Mouse (Mus musculus): Measurements from ENCODE around the gene Gfi1. TPM values are rescaled to one million over a fixed set of nuclear protein-coding genes. Genes with fewer than 3 reads are reported as not detected.
A peak's percentile ranks its signal among the peaks of the same experiment; 100 is the strongest.

The Gfi1 gene
- polyA plus RNA-seq, 1 experiment from 2014 or later, result 0.13 TPM

DNA sequence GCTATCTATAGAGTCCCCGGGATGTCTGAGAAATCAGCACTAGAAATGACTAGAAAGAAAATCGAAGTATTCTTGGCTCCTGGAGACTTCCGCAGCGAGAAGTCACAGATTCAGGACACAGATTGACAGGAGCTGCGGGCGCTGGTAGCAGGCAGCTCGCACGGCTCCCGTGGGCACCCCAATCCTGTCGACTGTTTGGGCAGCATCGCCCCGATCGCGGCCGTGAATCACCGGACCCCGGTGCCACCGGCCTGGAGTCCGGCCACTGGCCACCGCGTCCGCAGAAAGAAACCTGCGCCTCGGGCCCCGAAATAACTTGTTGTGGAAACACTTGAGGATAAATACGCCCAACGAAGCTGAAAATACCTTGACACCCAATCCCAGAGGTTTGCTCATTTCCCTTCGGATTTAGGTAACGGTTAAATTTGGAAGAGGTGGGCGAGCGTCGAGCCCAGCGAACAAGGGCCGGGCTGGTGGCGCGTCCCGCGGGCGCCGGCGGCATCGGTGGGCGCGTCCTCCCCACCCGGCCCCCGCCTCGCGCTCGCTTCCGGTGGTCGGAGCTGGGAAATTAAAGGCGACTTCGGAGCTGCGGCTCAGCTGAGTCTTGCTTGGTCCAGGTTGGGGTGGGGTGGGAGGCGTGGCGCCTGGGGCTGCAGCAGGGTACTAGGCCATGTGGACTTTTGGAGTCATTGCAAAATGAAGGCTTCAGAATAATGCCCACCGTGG lies 608 bp upstream of the Gfi1 start:
- DNase-seq (ENCODE audit: low spot score) (peak; percentile 58), ATAC-seq (ENCODE audit: insufficient number of reproducible peaks, low FRiP score, low TSS enrichment, low read depth) (no peak)
- peaks cover 76% of the 10 kb centered on the region for H3K27me3 ChIP-seq (ENCODE audit: control insufficient read depth, insufficient read depth, low read length)
- H3K27ac ChIP-seq (replicated peaks; ENCODE audit: low read depth, low read length), result no peak overlapping the region
- peaks cover 27% of the 10 kb centered on the region for H3K4me1 ChIP-seq (ENCODE audit: control insufficient read depth, insufficient read depth, low read length)
- no peaks in the 10 kb centered on the region for H3K36me3 ChIP-seq (ENCODE audit: control insufficient read depth, insufficient read depth, low read length)
- H3K4me3 ChIP-seq (ENCODE audit: low read depth, low read length), result peak overlapping the region; percentile 24
- H3K9ac ChIP-seq (ENCODE audit: low read length), result no peak overlapping the region
- H3K4me2 ChIP-seq (ENCODE audit: low read depth, severe bottlenecking), result peak overlapping the region; percentile 3; the same call in 1 of the 2 replicates
- no peaks in the 10 kb centered on the region for H3K9me3 ChIP-seq (ENCODE audit: control insufficient read depth, low read length)
- under 1% methylated on average over 57 of the region's 57 CpGs for WGBS

DNA sequence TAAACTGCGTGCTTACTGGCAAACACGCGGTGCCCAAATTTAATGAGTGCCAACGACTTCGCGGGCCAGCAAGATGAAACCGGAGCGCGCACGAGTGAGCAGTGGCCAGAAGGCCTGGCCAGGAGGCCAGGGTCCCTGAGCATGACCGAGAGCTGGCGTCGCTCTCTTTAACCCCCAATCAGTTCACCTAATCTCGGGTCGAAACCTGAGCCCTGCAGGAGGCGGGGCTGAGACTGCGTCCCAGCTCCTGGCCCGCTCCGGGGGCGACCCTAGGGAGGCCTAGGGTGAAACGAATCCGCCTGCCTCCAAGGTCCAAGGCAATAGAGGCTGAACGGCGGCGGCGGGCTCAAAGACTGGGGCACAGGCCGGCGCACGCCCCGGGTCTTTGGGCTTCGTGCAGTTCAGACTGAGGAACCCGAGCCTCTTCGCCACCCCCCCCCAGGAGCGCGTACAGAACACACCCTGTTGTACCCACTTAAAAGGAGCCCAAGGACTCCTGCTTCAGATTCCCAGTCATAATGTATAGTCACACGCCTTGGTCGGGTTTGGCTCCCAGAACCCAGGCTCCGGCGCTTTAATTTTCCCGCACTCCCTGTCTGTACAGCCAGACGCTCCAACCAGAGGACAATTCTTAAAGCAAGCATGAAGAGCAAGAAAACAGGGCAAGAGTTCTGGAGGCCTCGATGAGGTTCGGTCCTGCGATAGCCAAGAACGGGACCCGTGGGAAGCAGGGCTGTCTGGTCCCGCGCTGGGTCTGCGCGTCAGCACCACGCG lies 988 bp downstream of the Gfi1 start:
- Histone ChIP-seq H3K4me3 (ENCODE audit: low read depth, low read length) (peak overlapping the region; percentile 24), H3K36me3 (ENCODE audit: control insufficient read depth, insufficient read depth, low read length) (no peaks in the 10 kb centered on the region), H3K4me1 (ENCODE audit: control insufficient read depth, insufficient read depth, low read length) (peaks cover 32% of the 10 kb centered on the region), H3K9me3 (ENCODE audit: control insufficient read depth, low read length) (no peaks in the 10 kb centered on the region), H3K27me3 (ENCODE audit: control insufficient read depth, insufficient read depth, low read length) (peaks cover 87% of the 10 kb centered on the region), H3K27ac (replicated peaks; ENCODE audit: low read depth, low read length) (no peak overlapping the region), H3K9ac (ENCODE audit: low read length) (no peak overlapping the region), H3K4me2 (ENCODE audit: low read depth, severe bottlenecking) (peak overlapping the region; percentile 43)
- peak; percentile 71 for DNase-seq (ENCODE audit: low spot score)
- ATAC-seq (ENCODE audit: insufficient number of reproducible peaks, low FRiP score, low TSS enrichment, low read depth), result 0 out of 2 replicates have a peak, but pooled peaks have one; percentile 41
- WGBS, result under 1% methylated on average over 52 of the region's 52 CpGs

DNA sequence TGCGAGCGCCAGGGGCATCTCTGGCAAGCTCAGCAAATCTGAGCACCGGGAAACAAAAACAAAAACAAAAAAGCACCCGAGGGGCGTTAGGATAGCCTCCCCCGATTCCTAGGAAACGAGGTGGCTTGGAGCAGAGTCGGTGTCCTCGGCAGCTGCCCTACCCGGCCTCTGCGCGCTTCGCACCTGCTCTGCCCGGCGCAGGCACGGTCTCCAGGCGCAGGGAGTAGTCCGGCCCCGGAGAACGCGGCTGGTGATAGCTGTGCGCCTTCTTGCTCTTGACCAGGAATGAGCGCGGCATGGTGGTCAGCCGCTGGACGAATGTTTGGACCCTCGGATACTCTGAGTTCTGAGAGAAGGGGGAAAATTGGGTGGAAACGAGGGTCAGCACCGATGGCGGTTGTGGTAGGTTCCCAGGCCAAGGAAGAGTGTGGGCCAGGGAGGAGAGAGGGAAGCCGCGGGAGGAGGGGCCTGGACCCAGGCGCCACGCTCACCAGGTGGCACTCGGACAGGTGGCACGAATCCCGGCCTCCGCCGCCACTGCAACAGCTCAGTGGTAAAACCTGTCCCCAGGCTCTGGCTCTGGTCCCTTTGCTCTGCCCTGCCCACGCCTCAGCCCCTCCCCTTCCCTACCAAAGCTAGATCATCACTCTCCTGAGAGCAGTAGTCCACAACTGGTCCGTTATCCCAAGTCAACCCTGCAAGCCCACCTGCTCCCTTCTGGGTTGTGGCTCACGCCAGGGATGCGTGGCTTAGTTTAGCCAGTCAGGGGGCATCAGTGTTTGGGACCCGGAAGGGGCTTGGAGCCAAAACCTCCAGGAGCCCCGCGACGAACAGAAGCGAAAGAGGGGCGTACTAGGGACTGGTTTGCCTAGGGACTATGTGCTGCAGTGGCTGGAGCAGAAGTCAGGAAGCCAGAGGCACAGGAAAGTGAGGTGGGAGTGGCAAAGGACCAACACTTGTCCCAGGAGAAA lies 2.0 kb downstream of the Gfi1 start:
- H3K4me2 ChIP-seq (ENCODE audit: low read depth, severe bottlenecking), result peak overlapping the region; percentile 43; the same call in 1 of the 2 replicates
- no peak overlapping the region for H3K27ac ChIP-seq (replicated peaks; ENCODE audit: low read depth, low read length)
- 1% methylated on average over 49 of the region's 49 CpGs for WGBS
- H3K36me3 ChIP-seq (ENCODE audit: control insufficient read depth, insufficient read depth, low read length), result no peaks in the 10 kb centered on the region
- no peaks in the 10 kb centered on the region for H3K9me3 ChIP-seq (ENCODE audit: control insufficient read depth, low read length)
- ATAC-seq (ENCODE audit: insufficient number of reproducible peaks, low FRiP score, low TSS enrichment, low read depth), result no peak
- peak overlapping the region; percentile 8 for H3K4me3 ChIP-seq (ENCODE audit: low read depth, low read length)
- peaks cover 32% of the 10 kb centered on the region for H3K4me1 ChIP-seq (ENCODE audit: control insufficient read depth, insufficient read depth, low read length)
- DNase-seq (ENCODE audit: low spot score), result peak; percentile 48
- no peak overlapping the region for H3K9ac ChIP-seq (ENCODE audit: low read length)
- peaks cover 94% of the 10 kb centered on the region for H3K27me3 ChIP-seq (ENCODE audit: control insufficient read depth, insufficient read depth, low read length)

DNA sequence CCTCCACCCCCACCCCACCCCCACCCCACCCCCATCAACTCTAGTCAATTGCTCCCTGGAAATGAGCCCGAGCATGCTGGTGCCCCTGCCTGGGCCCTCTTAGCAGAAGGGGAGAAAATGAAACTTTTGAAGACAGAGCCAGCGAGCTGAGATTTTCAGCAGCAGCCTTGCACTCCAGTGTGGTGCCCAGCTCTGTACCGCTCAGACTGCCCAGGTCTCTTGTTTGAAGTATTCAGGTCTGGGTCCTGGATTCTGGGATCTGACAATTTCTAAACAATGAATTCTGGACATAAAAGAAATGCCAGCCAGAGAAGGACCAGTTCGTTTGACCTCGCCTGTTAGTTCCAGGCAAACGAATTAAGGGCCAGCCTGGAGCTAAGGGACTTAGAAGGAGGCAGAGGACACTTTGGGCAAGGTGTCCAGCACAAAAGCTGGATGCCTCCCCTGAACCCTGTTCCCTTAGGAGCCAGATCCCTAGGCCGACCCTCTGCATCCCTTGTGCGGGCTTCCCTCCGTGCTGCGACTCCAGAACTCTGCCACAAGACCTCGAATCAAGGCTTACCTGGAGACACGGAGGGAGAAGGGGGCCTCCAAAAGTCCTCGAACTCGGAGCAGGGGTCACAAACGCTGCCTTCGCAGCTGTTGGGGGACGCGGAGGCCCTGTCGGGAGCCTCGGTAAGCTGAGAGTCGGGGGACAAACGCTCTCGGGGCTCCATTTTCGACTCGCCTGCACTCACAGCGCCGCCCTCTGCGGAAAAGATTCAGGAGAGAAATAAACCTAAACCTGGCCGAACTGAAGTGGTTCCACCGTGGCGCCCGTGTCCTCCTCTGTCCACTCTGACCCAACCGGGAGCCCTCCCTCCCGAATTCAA lies 2.9 kb downstream of the Gfi1 start:
- Histone ChIP-seq H3K4me2 (ENCODE audit: low read depth, severe bottlenecking) (no peak overlapping the region; the same call in 1 of the 2 replicates), H3K27me3 (ENCODE audit: control insufficient read depth, insufficient read depth, low read length) (peaks cover 90% of the 10 kb centered on the region), H3K4me3 (ENCODE audit: low read depth, low read length) (peak overlapping the region; percentile 8; the same call in 1 of the 2 replicates), H3K36me3 (ENCODE audit: control insufficient read depth, insufficient read depth, low read length) (no peaks in the 10 kb centered on the region), H3K9me3 (ENCODE audit: control insufficient read depth, low read length) (no peaks in the 10 kb centered on the region), H3K4me1 (ENCODE audit: control insufficient read depth, insufficient read depth, low read length) (peaks cover 32% of the 10 kb centered on the region), H3K9ac (ENCODE audit: low read length) (no peak overlapping the region), H3K27ac (replicated peaks; ENCODE audit: low read depth, low read length) (no peak overlapping the region)
- DNase-seq (ENCODE audit: low spot score) (peak; percentile 69), ATAC-seq (ENCODE audit: insufficient number of reproducible peaks, low FRiP score, low TSS enrichment, low read depth) (no peak)
- WGBS, result 1% methylated on average over 34 of the region's 34 CpGs

DNA sequence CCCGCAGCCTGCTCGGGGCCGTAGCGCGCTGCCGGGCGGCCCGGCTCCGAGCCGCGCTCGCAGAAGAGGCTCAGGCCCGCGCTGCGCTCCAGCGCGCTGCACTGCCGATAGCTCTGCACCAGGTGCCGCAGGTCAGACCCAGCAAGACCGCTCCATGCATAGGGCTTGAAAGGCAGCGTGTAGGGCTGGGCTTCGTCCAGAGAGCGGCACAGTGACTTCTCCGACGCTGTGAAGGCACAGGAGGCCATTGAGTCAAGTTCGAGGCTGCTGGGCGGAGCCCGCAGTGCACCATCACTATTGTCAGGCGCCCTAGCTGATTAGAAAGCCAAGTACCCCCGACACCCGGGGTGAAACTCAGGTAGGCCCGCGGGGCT lies 4.2 kb downstream of the Gfi1 start:
- DNase-seq (ENCODE audit: low spot score), result peak; percentile 67
- H3K27me3 ChIP-seq (ENCODE audit: control insufficient read depth, insufficient read depth, low read length), result peaks cover 92% of the 10 kb centered on the region
- WGBS, result under 1% methylated on average over 33 of the region's 33 CpGs
- H3K4me2 ChIP-seq (ENCODE audit: low read depth, severe bottlenecking), result peak overlapping the region; percentile 54
- H3K27ac ChIP-seq (replicated peaks; ENCODE audit: low read depth, low read length), result no peak overlapping the region
- no peak overlapping the region for H3K9ac ChIP-seq (ENCODE audit: low read length)
- no peaks in the 10 kb centered on the region for H3K36me3 ChIP-seq (ENCODE audit: control insufficient read depth, insufficient read depth, low read length)
- ATAC-seq (ENCODE audit: insufficient number of reproducible peaks, low FRiP score, low TSS enrichment, low read depth), result 0 out of 2 replicates have a peak, but pooled peaks have one; percentile 44
- peaks cover 30% of the 10 kb centered on the region for H3K4me1 ChIP-seq (ENCODE audit: control insufficient read depth, insufficient read depth, low read length)
- peak overlapping the region; percentile 24; the same call in 1 of the 2 replicates for H3K4me3 ChIP-seq (ENCODE audit: low read depth, low read length)
- H3K9me3 ChIP-seq (ENCODE audit: control insufficient read depth, low read length), result no peaks in the 10 kb centered on the region

DNA sequence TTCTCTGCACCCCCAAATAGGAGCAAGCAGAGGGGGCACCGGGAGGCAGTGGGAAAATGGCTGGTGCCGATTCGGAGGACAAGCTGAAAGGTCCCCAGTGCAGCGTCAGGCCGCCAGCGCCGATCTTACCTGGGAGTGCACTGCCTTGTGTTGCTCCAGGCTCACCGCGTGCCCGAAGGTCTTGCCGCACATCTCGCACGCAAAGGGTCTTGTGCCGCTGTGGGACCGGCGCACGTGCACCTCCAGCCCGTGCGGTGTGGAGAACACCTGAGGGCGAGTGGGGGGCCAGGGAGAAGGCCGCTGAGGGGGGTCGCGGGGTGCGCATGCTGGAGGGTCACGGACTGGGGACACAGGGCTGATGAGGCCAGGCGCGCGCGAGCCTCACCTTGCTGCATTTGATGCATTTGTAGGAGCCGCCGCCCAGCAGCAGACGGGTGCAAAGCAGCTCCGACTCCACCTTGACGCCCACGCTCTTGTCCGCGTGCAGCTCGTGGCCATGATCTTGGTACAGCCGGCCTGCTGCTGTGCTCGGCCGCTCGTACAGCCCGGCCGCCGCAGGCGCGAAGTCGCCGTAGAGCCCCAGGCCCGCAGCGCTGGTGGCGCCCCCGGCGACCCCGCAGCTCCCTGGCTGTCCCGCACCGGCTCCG lies 4.7 kb downstream of the Gfi1 start:
- peaks cover 88% of the 10 kb centered on the region for H3K27me3 ChIP-seq (ENCODE audit: control insufficient read depth, insufficient read depth, low read length)
- peak overlapping the region; percentile 24; the same call in 1 of the 2 replicates for H3K4me3 ChIP-seq (ENCODE audit: low read depth, low read length)
- peaks cover 25% of the 10 kb centered on the region for H3K4me1 ChIP-seq (ENCODE audit: control insufficient read depth, insufficient read depth, low read length)
- ATAC-seq (ENCODE audit: insufficient number of reproducible peaks, low FRiP score, low TSS enrichment, low read depth) (0 out of 2 replicates have a peak, but pooled peaks have one; percentile 10), DNase-seq (ENCODE audit: low spot score) (peak; percentile 66)
- peak overlapping the region; percentile 54 for H3K4me2 ChIP-seq (ENCODE audit: low read depth, severe bottlenecking)
- 2% methylated on average over 50 of the region's 58 CpGs for WGBS
- H3K9ac ChIP-seq (ENCODE audit: low read length), result no peak overlapping the region
- no peaks in the 10 kb centered on the region for H3K36me3 ChIP-seq (ENCODE audit: control insufficient read depth, insufficient read depth, low read length)
- no peak overlapping the region for H3K27ac ChIP-seq (replicated peaks; ENCODE audit: low read depth, low read length)
- H3K9me3 ChIP-seq (ENCODE audit: control insufficient read depth, low read length), result no peaks in the 10 kb centered on the region

DNA sequence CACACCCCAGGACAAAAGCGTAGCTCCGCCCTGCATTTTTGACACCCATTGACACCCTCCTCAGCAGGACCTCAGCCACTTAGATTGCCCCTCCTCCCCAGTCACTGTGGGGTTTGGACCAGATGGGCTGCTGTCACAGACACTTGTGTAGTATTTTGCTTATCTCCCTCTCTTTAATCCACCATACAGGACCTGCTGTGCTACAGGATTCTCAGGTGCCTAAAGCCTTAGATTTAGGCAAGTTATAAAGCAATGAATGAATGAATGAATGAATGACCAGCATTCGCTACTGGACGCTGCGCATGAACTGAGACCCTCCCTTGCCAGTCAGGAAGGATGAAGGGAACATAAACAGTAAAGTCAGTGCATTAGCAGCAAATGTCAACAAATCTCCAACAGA lies 5.3 kb downstream of the Gfi1 start:
- WGBS, result 5% methylated on average over 5 of the region's 5 CpGs
- DNase-seq (ENCODE audit: low spot score), result peak; percentile 35
- H3K4me1 ChIP-seq (ENCODE audit: control insufficient read depth, insufficient read depth, low read length), result peaks cover 20% of the 10 kb centered on the region

More for the DNA sequence above, 5.3 kb downstream of the Gfi1 start:
- no peak overlapping the region for H3K4me3 ChIP-seq (ENCODE audit: low read depth, low read length)
- no peak for ATAC-seq (ENCODE audit: insufficient number of reproducible peaks, low FRiP score, low TSS enrichment, low read depth)
- H3K9me3 ChIP-seq (ENCODE audit: control insufficient read depth, low read length), result no peaks in the 10 kb centered on the region
- peaks cover 82% of the 10 kb centered on the region for H3K27me3 ChIP-seq (ENCODE audit: control insufficient read depth, insufficient read depth, low read length)
- no peaks in the 10 kb centered on the region for H3K36me3 ChIP-seq (ENCODE audit: control insufficient read depth, insufficient read depth, low read length)
- no peak overlapping the region for H3K27ac ChIP-seq (replicated peaks; ENCODE audit: low read depth, low read length)
- H3K4me2 ChIP-seq (ENCODE audit: low read depth, severe bottlenecking), result no peak overlapping the region
- H3K9ac ChIP-seq (ENCODE audit: low read length), result no peak overlapping the region
